Mouse (Mus musculus) cerebellum, adult 18-20 months (tissue): ENCODE data around the gene Il16.

Experiments
- DNase-seq, 2 experiments: peaks; one replicate each; pipeline ENCODE4 v3.0.0; 2021

The Il16 gene

GRCm38 (mm10) chr7:83735108-83735781 lies 10.3 kb downstream of the Il16 start:
- peak; percentile 92 to 96 for DNase-seq

- peak; percentile 62 to 63 for DNase-seq
These were observed 10.8 kb downstream of the Il16 start for GRCm38 (mm10) chr7:83734671-83735082.

GRCm38 (mm10) chr7:83734246-83734645 lies 11.3 kb downstream of the Il16 start:
- no peak for DNase-seq

GRCm38 (mm10) chr7:83732781-83733180 lies 12.7 kb downstream of the Il16 start:
- no peak for DNase-seq

- peak; percentile 89 to 93 for DNase-seq
These were observed 13.4 kb downstream of the Il16 start for GRCm38 (mm10) chr7:83731961-83732666.

GRCm38 (mm10) chr7:83731297-83731696 lies 14.2 kb downstream of the Il16 start:
- no peak for DNase-seq

- no peak for DNase-seq
These were observed 18.4 kb downstream of the Il16 start for GRCm38 (mm10) chr7:83726936-83727632.

- DNase-seq = no peak
These were observed 19.7 kb downstream of the Il16 start for GRCm38 (mm10) chr7:83725801-83726200.

- DNase-seq = no peak
These were observed 21.0 kb downstream of the Il16 start for GRCm38 (mm10) chr7:83724541-83724940.

GRCm38 (mm10) chr7:83723954-83724353 lies 21.6 kb downstream of the Il16 start:
- DNase-seq = peak; percentile 77 to 81

- no peak for DNase-seq
These were observed 22.3 kb downstream of the Il16 start for GRCm38 (mm10) chr7:83723221-83723620.

- DNase-seq = no peak
These were observed 23.0 kb downstream of the Il16 start for GRCm38 (mm10) chr7:83722485-83722884.

- no peak for DNase-seq
These were observed 25.3 kb downstream of the Il16 start for GRCm38 (mm10) chr7:83720231-83720630.

- DNase-seq = peak in 1 of 2 experiments; percentile 28
These were observed 28.4 kb downstream of the Il16 start for GRCm38 (mm10) chr7:83717021-83717725.

GRCm38 (mm10) chr7:83713639-83714038 lies 31.9 kb downstream of the Il16 start:
- no peak for DNase-seq

- DNase-seq = peak; percentile 48 to 50
These were observed 33.8 kb downstream of the Il16 start for GRCm38 (mm10) chr7:83711676-83712259.

GRCm38 (mm10) chr7:83703046-83703775 lies 42.3 kb downstream of the Il16 start:
- DNase-seq = no peak

GRCm38 (mm10) chr7:83699066-83699745 lies 46.3 kb downstream of the Il16 start:
- no peak for DNase-seq

GRCm38 (mm10) chr7:83695449-83696212 lies 49.9 kb downstream of the Il16 start:
- DNase-seq = peak; percentile 44 to 50

GRCm38 (mm10) chr7:83682640-83683274 lies 62.8 kb downstream of the Il16 start:
- DNase-seq = no peak
